Mouse (Mus musculus): ENCODE results near the gene Mrpl17.

DNA sequence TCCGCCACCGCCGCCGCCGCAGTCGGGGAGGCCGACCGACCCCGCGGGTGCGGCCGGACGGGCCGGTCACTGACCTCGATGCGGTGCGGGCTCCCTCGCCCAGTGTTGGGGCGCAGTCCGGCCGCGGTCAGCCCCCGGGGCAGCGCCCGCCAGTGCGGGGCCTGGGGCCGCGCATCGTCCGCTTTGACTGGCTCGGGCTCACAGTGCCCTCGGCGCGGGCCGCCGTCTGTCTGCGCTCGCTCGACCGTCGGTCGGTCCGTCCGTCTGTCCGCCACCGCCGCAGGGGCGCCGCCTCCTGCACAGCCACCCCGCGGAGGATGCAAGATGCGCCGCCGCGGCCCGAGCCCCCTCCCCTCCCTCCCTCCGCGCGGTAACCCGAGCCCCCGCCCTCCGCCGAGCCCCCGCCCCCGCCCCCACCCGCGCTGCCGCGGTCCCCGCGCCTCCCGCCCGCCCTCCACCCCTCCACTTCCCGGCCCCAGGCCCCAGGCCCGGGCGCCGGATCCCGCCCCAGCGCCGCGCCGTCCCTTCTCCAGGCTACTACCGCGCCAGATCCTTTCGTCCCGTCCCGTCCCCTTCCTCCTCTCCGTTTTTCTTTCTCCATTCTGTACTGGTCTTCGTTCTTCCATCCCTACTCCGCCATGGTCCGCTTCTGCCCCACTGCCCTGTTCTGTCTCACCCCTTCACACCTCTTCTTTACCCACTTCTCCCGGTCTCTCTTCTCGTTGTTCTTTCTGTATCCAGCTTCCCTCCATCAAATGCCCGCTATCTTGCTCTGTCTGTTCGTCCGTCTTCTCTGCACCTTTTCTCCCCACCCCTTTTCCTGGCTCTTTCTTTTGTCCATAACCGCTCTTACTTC is 23.4 kb downstream of the Mrpl17 start, which contains the start of gene Dchs1:
- TF ChIP-seq CTCF (IDR thresholded peaks at IDR 0.05; ENCODE audit: control insufficient read depth, insufficient read depth, low read length) (no peak), POLR2A (IDR thresholded peaks at IDR 0.05; ENCODE audit: borderline replicate concordance, control insufficient read depth, low read depth, low read length) (no peak)
